In the genomic region with DNA sequence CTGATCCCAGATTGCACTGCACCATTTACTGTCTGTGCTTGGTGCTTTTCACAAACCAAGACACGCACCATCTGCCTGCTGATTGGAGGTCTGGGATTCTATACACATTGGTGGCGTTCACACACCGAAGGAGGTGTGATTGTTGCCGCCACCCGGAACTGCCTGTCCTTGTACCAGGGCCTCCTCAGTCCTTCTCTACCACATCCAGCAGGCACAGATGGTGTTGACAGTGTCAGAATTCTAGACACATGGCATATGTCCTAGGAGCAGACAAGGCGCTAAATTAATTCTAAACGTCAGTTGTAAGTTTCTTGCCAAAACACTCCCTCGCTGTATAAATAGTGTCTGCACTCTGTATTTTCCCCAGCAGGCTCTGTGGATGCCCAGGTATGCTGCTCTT, we compare ENCODE assay signal across 9 mouse cellular contexts.
DNase-seq lines count a peak whose midpoint lies in the region; ATAC-seq lines count a peak whose summit lies in the region.
"Had no signal": no experiment of that assay in that cellular context is flagged by ENCODE, and none has a peak within 500 bp of the region (broad histone marks: within the 10 kb centered on the region; RNA-seq: fewer than 3 reads in every experiment).

No protein-coding gene starts in this region.

- no peaks in the 10 kb centered on the region for H3K36me3 ChIP-seq in hindbrain, embryonic 13.5 days

- H3K4me2 ChIP-seq in hindbrain, embryonic 13.5 days = no peak overlapping the region

- ATAC-seq in hindbrain, embryonic 13.5 days (ENCODE audit: low FRiP score) = no peak
- no peak for ATAC-seq in erythroblast, adult 5-6 weeks (replicated peaks; ENCODE audit: low FRiP score, poor library complexity, severe bottlenecking)

- no peak overlapping the region for H3K27ac ChIP-seq in hindbrain, embryonic 13.5 days

- no peaks in the 10 kb centered on the region for H3K9me3 ChIP-seq in hindbrain, embryonic 13.5 days

- no peaks in the 10 kb centered on the region for H3K4me1 ChIP-seq in hindbrain, embryonic 13.5 days (replicated peaks)

- no peak overlapping the region for H3K4me3 ChIP-seq in hindbrain, embryonic 13.5 days

- H3K9ac ChIP-seq in hindbrain, embryonic 13.5 days = no peak overlapping the region

- WGBS in hindbrain, embryonic 13.5 days = 85% methylated on average over 8 of the region's 8 CpGs

- DNase-seq in heart, adult 9 months (ENCODE audit: low spot score in 2 of 2) = peak; percentile 19 to 23
- no peak for DNase-seq in heart, adult 11 months
- peak; percentile 43 to 79 for DNase-seq in frontal cortex, postnatal 10 days (ENCODE audit: low spot score in 2 of 2)
- DNase-seq in layer of hippocampus, adult 9-10 months (ENCODE audit: low spot score) = peak; percentile 77
- DNase-seq in right cerebral cortex, postnatal 25 days = peak; percentile 74
- DNase-seq in urinary bladder, postnatal 10 days (ENCODE audit: low spot score) = no peak
- DNase-seq: gastrocnemius, postnatal 25 days had no signal

- H3K27me3 ChIP-seq in hindbrain, embryonic 13.5 days = no peaks in the 10 kb centered on the region

Comparison
In these comparisons a context has a peak if more than half of its experiments do, and no peak if none do; other contexts are left out.
1. DNase-seq: peak in heart, adult 9 months (2 of 2), frontal cortex, postnatal 10 days (2 of 2), layer of hippocampus, adult 9-10 months (single experiment) and right cerebral cortex, postnatal 25 days (single experiment); none in heart, adult 11 months (single experiment) and urinary bladder, postnatal 10 days (single experiment).